Mouse (Mus musculus): Measurements from ENCODE around the gene Gm10160. TPM values are rescaled to one million over a fixed set of nuclear protein-coding genes. Genes with fewer than 3 reads are reported as not detected.
A peak's percentile ranks its signal among the peaks of the same experiment; 100 is the strongest.
"Not testable (repeated sequence)": the region's sequence is repeated elsewhere in the genome, so short reads cannot be mapped to it uniquely, and the experiment has no call there.

Gene Gm10160
- polyA plus RNA-seq, 1 experiment: not detected

DNA sequence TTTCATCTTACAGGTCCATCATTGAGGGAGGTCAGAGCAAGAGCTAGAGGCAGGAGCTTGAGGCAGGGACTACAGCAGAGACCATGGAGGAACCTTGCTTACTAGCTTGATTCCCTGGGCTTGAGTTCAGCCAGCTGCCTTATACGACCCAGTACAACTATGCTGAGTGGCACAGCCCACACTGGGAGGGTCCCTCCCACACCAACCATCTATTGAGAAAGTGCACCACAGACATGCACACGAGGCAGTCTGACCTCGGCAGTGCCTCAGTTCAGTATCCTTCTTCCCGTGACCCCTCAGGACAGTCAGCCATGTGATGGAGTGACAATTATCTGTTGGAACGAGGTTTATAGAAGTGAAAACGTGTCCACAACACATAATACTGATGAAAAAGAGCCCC, 15.8 kb downstream of the Gm10160 start:
- Histone ChIP-seq H3K36me3 (ENCODE audit: control insufficient read depth, insufficient read depth) (no peaks in the 10 kb centered on the region), H3K27me3 (ENCODE audit: control insufficient read depth, insufficient read depth, insufficient read length) (no peaks in the 10 kb centered on the region), H3K79me2 (ENCODE audit: control insufficient read depth, insufficient read depth) (no peaks in the 10 kb centered on the region), H3K4me2 (ENCODE audit: low read depth) (peak overlapping the region; percentile 42), H3ac (ENCODE audit: control insufficient read depth, insufficient read length) (no peak overlapping the region), H3K4me3 (no peak overlapping the region)
- TF ChIP-seq MYOD1 (IDR thresholded peaks at IDR 0.05; ENCODE audit: control insufficient read depth in 1 of 3, insufficient read length in 2 of 3, low read depth in 2 of 3) (peak in 1 of 3 experiments; percentile 27), REST (IDR thresholded peaks at IDR 0.05; ENCODE audit: insufficient read depth, insufficient read length) (no peak), SRF (IDR thresholded peaks at IDR 0.05; ENCODE audit: control insufficient read depth, insufficient read length, low read depth) (no peak), USF1 (IDR thresholded peaks at IDR 0.05; ENCODE audit: low read depth) (no peak), MAX (IDR thresholded peaks at IDR 0.05; ENCODE audit: low read depth) (no peak), CEBPB (IDR thresholded peaks at IDR 0.05; ENCODE audit: insufficient read depth, poor library complexity, severe bottlenecking) (no peak), MYOG (IDR thresholded peaks at IDR 0.05; ENCODE audit: control insufficient read depth in 1 of 3, insufficient read depth in 1 of 3, insufficient read length in 2 of 3, low read depth in 2 of 3) (no peak), E2F4 (IDR thresholded peaks at IDR 0.05; ENCODE audit: insufficient read depth) (no peak), TCF3 (IDR thresholded peaks at IDR 0.05; ENCODE audit: insufficient read length, low read depth) (no peak), TCF12 (IDR thresholded peaks at IDR 0.05; ENCODE audit: insufficient read depth, poor library complexity, severe bottlenecking) (no peak), POLR2AphosphoS2 (IDR thresholded peaks at IDR 0.05; ENCODE audit: insufficient read length, low read depth) (no peak), POLR2A (IDR thresholded peaks at IDR 0.05; ENCODE audit: insufficient read length, low read depth) (peak; percentile 24)

DNA sequence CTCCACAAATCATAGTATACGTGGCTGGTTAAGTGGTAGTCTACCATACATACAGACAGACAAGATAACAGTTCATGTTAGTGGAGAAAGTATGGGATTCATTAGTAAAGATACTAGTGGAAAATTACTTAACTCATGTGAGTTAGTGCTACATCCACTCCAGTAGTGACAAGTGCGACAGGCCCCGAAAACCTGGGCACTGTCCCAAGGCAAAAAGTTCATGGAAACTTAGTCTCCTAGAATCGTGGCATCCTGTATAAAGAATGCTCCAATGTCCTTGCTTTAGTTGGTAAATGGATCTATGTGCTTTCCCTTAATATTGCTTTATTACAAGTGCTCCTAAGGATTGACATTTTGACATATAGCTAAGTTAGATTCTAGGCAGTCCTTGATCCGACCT, 17.8 kb downstream of the Gm10160 start:
- H3K27me3 ChIP-seq (ENCODE audit: control insufficient read depth, insufficient read depth, insufficient read length); H3K4me2 ChIP-seq (ENCODE audit: low read depth); H3K36me3 ChIP-seq (ENCODE audit: control insufficient read depth, insufficient read depth); H3K4me3 ChIP-seq; H3ac ChIP-seq (ENCODE audit: control insufficient read depth, insufficient read length); H3K79me2 ChIP-seq (ENCODE audit: control insufficient read depth, insufficient read depth): not testable (repeated sequence)

DNA sequence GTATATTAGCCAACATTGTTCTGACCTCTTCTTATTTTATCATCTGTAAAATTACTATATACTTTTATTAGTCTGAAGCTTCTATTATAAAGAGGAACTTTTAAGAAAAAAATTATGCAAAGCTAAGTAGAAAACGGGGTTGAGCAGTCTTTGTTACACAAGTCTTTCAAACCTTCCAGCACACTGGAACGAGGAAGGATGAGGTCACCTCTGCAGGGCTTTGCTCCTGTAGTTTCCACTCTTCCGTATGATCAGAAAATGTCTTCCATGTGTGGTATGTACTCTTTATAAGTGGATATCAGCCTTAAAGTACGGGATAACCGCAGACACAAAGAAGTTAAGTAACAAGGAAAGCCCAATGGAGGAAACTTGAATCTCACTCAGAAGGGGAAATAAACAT, 20.2 kb downstream of the Gm10160 start:
- Histone ChIP-seq H3K27me3 (ENCODE audit: control insufficient read depth, insufficient read depth, insufficient read length) (no peaks in the 10 kb centered on the region), H3K4me2 (ENCODE audit: low read depth) (no peak overlapping the region), H3K79me2 (ENCODE audit: control insufficient read depth, insufficient read depth) (no peaks in the 10 kb centered on the region), H3K4me3 (no peak overlapping the region), H3ac (ENCODE audit: control insufficient read depth, insufficient read length) (no peak overlapping the region), H3K36me3 (ENCODE audit: control insufficient read depth, insufficient read depth) (no peaks in the 10 kb centered on the region)
- TF ChIP-seq E2F4 (IDR thresholded peaks at IDR 0.05; ENCODE audit: insufficient read depth) (no peak), MYOG (IDR thresholded peaks at IDR 0.05; ENCODE audit: control insufficient read depth in 1 of 3, insufficient read depth in 1 of 3, insufficient read length in 2 of 3, low read depth in 2 of 3) (no peak), USF1 (IDR thresholded peaks at IDR 0.05; ENCODE audit: low read depth) (no peak), CEBPB (IDR thresholded peaks at IDR 0.05; ENCODE audit: insufficient read depth, poor library complexity, severe bottlenecking) (no peak), MYOD1 (IDR thresholded peaks at IDR 0.05; ENCODE audit: control insufficient read depth in 1 of 3, insufficient read length in 2 of 3, low read depth in 2 of 3) (no peak), POLR2A (IDR thresholded peaks at IDR 0.05; ENCODE audit: insufficient read length, low read depth) (no peak)

DNA sequence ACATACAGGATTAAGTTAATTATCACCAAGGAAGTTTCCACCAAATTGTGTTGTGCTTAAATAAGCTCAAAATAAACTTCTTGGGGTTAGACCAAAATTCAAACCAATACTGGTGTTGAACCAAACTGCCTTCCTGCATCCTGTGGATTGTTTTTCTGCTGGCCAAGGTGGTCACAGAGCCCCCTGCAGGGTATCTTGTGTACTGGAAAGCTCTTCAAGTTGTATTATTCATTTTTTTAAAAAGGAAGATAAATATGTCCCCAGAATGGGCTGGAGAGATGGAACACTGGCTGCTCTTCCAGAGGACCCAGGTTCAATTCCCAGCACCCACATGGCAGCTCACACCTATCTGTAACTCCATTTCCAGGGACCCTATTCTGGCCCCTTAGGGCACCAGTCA, 20.7 kb downstream of the Gm10160 start:
- H3K4me3 ChIP-seq: no peak overlapping the region
- H3K79me2 ChIP-seq (ENCODE audit: control insufficient read depth, insufficient read depth): no peaks in the 10 kb centered on the region
- no peak overlapping the region for H3K4me2 ChIP-seq (ENCODE audit: low read depth)
- TF ChIP-seq POLR2A (IDR thresholded peaks at IDR 0.05; ENCODE audit: insufficient read length, low read depth) (no peak), USF1 (IDR thresholded peaks at IDR 0.05; ENCODE audit: low read depth) (no peak), MYOG (IDR thresholded peaks at IDR 0.05; ENCODE audit: control insufficient read depth in 1 of 3, insufficient read depth in 1 of 3, insufficient read length in 2 of 3, low read depth in 2 of 3) (no peak), REST (IDR thresholded peaks at IDR 0.05; ENCODE audit: insufficient read depth, insufficient read length) (no peak), MYOD1 (IDR thresholded peaks at IDR 0.05; ENCODE audit: control insufficient read depth in 1 of 3, insufficient read length in 2 of 3, low read depth in 2 of 3) (no peak)
- H3K36me3 ChIP-seq (ENCODE audit: control insufficient read depth, insufficient read depth): no peaks in the 10 kb centered on the region
- H3ac ChIP-seq (ENCODE audit: control insufficient read depth, insufficient read length): no peak overlapping the region
- H3K27me3 ChIP-seq (ENCODE audit: control insufficient read depth, insufficient read depth, insufficient read length): no peaks in the 10 kb centered on the region

DNA sequence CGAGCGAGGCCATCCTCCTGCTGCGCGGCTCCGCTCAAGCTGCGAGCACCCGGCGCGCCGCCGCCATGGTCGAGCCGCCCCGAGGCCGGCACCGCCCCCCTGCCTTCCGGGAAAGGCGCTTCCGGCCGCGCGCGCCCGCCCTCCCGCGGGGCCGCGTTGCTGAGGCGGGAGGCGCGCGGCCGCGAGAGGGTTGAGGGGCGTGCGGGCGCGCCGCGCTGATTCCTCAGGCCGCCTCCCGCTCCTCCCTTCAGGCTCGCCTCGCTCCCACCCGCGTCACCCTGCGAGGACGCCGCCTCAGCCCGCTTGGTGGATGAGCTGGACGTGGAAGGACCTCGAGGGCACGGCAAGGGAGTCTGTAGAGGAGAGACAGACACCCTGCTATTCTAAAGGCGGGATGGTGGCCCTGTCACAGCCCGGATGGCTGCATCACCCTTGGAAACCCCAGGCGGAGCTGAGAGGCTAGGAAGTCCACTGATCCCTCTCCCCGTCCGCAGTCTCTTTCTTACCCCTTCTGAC, 26.2 kb downstream of the Gm10160 start, which contains the start of gene Btbd1:
Gene Btbd1 (minus strand): TSS at position 53 of the 516 bp plus-strand sequence.
- H3K4me2 ChIP-seq (ENCODE audit: low read depth): peak within 1 kb of the TSS; percentile 89
- TF ChIP-seq REST (IDR thresholded peaks at IDR 0.05; ENCODE audit: insufficient read depth, insufficient read length) (no peak), TCF3 (IDR thresholded peaks at IDR 0.05; ENCODE audit: insufficient read length, low read depth) (no peak), USF1 (IDR thresholded peaks at IDR 0.05; ENCODE audit: low read depth) (no peak), CEBPB (IDR thresholded peaks at IDR 0.05; ENCODE audit: insufficient read depth, poor library complexity, severe bottlenecking) (no peak), E2F4 (IDR thresholded peaks at IDR 0.05; ENCODE audit: insufficient read depth) (no peak), MAX (IDR thresholded peaks at IDR 0.05; ENCODE audit: low read depth) (no peak), POLR2A (IDR thresholded peaks at IDR 0.05; ENCODE audit: insufficient read length, low read depth) (peak; percentile 87), POLR2AphosphoS2 (IDR thresholded peaks at IDR 0.05; ENCODE audit: insufficient read length, low read depth) (peak; percentile 86), TCF12 (IDR thresholded peaks at IDR 0.05; ENCODE audit: insufficient read depth, poor library complexity, severe bottlenecking) (no peak), MYOD1 (IDR thresholded peaks at IDR 0.05; ENCODE audit: control insufficient read depth in 1 of 3, insufficient read length in 2 of 3, low read depth in 2 of 3) (peak in 1 of 3 experiments; percentile 2), SRF (IDR thresholded peaks at IDR 0.05; ENCODE audit: control insufficient read depth, insufficient read length, low read depth) (peak; percentile 79), MYOG (IDR thresholded peaks at IDR 0.05; ENCODE audit: control insufficient read depth in 1 of 3, insufficient read depth in 1 of 3, insufficient read length in 2 of 3, low read depth in 2 of 3) (no peak)
- no peaks in the 10 kb centered on the region for H3K36me3 ChIP-seq (ENCODE audit: control insufficient read depth, insufficient read depth)
- no peaks in the 10 kb centered on the region for H3K27me3 ChIP-seq (ENCODE audit: control insufficient read depth, insufficient read depth, insufficient read length)
- H3K79me2 ChIP-seq (ENCODE audit: control insufficient read depth, insufficient read depth): peaks cover 42% of the 10 kb centered on the region
- peak within 1 kb of the TSS; percentile 90 for H3ac ChIP-seq (ENCODE audit: control insufficient read depth, insufficient read length)
- peak within 1 kb of the TSS; percentile 64 for H3K4me3 ChIP-seq

Data from myocyte (in vitro differentiated cells).